Mouse (Mus musculus): ENCODE results near the gene Ier2. TPM values are rescaled to one million over a fixed set of nuclear protein-coding genes. Genes with fewer than 3 reads are reported as not detected.

Gene Ier2
- polyA plus RNA-seq, 1 experiment from 2014 or later: 43.3 TPM

- Histone ChIP-seq H3K36me3 (ENCODE audit: control insufficient read depth, insufficient read depth) (peaks cover 28% of the 10 kb centered on the region), H3K4me1 (ENCODE audit: control insufficient read depth, insufficient read depth, low read length) (peaks cover 27% of the 10 kb centered on the region), H3K9ac (ENCODE audit: low read length) (no peak overlapping the region), H3K9me3 (replicated peaks; ENCODE audit: control insufficient read depth, low read length) (no peaks in the 10 kb centered on the region), H3K27ac (ENCODE audit: low read length) (peak overlapping the region; percentile 78), H3K4me3 (ENCODE audit: low read length) (no peak overlapping the region), H3K4me2 (ENCODE audit: low read depth, low read length) (no peak overlapping the region), H3K27me3 (ENCODE audit: control insufficient read depth, insufficient read depth, low read length) (peaks cover 18% of the 10 kb centered on the region)
- 51% methylated on average over 7 of the region's 7 CpGs for WGBS
- peak; percentile 43 for ATAC-seq (replicated peaks; ENCODE audit: extremely low read depth, insufficient read depth, low FRiP score)
Measured at GRCm38 (mm10) chr8:84699861-84700322, 37.2 kb upstream of the Ier2 start.

GRCm38 (mm10) chr8:84698929-84699401 is 36.3 kb upstream of the Ier2 start:
- H3K4me2 ChIP-seq (ENCODE audit: low read depth, low read length): peak overlapping the region; percentile 19
- no peak overlapping the region for H3K9ac ChIP-seq (ENCODE audit: low read length)
- 67% methylated on average over 9 of the region's 9 CpGs for WGBS
- H3K36me3 ChIP-seq (ENCODE audit: control insufficient read depth, insufficient read depth): peaks cover 28% of the 10 kb centered on the region
- H3K9me3 ChIP-seq (replicated peaks; ENCODE audit: control insufficient read depth, low read length): no peaks in the 10 kb centered on the region
- ATAC-seq (replicated peaks; ENCODE audit: extremely low read depth, insufficient read depth, low FRiP score): no peak
- peaks cover 12% of the 10 kb centered on the region for H3K27me3 ChIP-seq (ENCODE audit: control insufficient read depth, insufficient read depth, low read length)
- H3K27ac ChIP-seq (ENCODE audit: low read length): peak overlapping the region; percentile 65
- H3K4me3 ChIP-seq (ENCODE audit: low read length): no peak overlapping the region
- peaks cover 20% of the 10 kb centered on the region for H3K4me1 ChIP-seq (ENCODE audit: control insufficient read depth, insufficient read depth, low read length)

- Histone ChIP-seq H3K9ac (ENCODE audit: low read length) (no peak overlapping the region), H3K4me2 (ENCODE audit: low read depth, low read length) (no peak overlapping the region), H3K27me3 (ENCODE audit: control insufficient read depth, insufficient read depth, low read length) (peaks cover 7% of the 10 kb centered on the region), H3K36me3 (ENCODE audit: control insufficient read depth, insufficient read depth) (peaks cover 31% of the 10 kb centered on the region), H3K4me3 (ENCODE audit: low read length) (no peak overlapping the region), H3K4me1 (ENCODE audit: control insufficient read depth, insufficient read depth, low read length) (peaks cover 19% of the 10 kb centered on the region), H3K9me3 (replicated peaks; ENCODE audit: control insufficient read depth, low read length) (no peaks in the 10 kb centered on the region), H3K27ac (ENCODE audit: low read length) (no peak overlapping the region; the same call in 1 of the 2 replicates)
- no peak for ATAC-seq (replicated peaks; ENCODE audit: extremely low read depth, insufficient read depth, low FRiP score)
- WGBS: 84% methylated on average over 5 of the region's 5 CpGs
Measured at GRCm38 (mm10) chr8:84698288-84698687, 35.6 kb upstream of the Ier2 start.

- H3K4me3 ChIP-seq (ENCODE audit: low read length): no peak overlapping the region
- 84% methylated on average over 14 of the region's 14 CpGs for WGBS
- no peak overlapping the region for H3K27ac ChIP-seq (ENCODE audit: low read length)
- H3K4me2 ChIP-seq (ENCODE audit: low read depth, low read length): no peak overlapping the region
- ATAC-seq (replicated peaks; ENCODE audit: extremely low read depth, insufficient read depth, low FRiP score): no peak
- peaks cover 19% of the 10 kb centered on the region for H3K4me1 ChIP-seq (ENCODE audit: control insufficient read depth, insufficient read depth, low read length)
- no peaks in the 10 kb centered on the region for H3K9me3 ChIP-seq (replicated peaks; ENCODE audit: control insufficient read depth, low read length)
- H3K9ac ChIP-seq (ENCODE audit: low read length): no peak overlapping the region
- H3K27me3 ChIP-seq (ENCODE audit: control insufficient read depth, insufficient read depth, low read length): peaks cover 3% of the 10 kb centered on the region; the same call in 1 of the 2 replicates
- H3K36me3 ChIP-seq (ENCODE audit: control insufficient read depth, insufficient read depth): peaks cover 35% of the 10 kb centered on the region
Measured at GRCm38 (mm10) chr8:84697166-84698130, 34.8 kb upstream of the Ier2 start.

- WGBS: 89% methylated on average over 6 of the region's 6 CpGs
- ATAC-seq (replicated peaks; ENCODE audit: extremely low read depth, insufficient read depth, low FRiP score): no peak
- H3K27ac ChIP-seq (ENCODE audit: low read length): no peak overlapping the region
- H3K36me3 ChIP-seq (ENCODE audit: control insufficient read depth, insufficient read depth): peaks cover 40% of the 10 kb centered on the region
- peaks cover 10% of the 10 kb centered on the region for H3K4me1 ChIP-seq (ENCODE audit: control insufficient read depth, insufficient read depth, low read length)
- H3K9me3 ChIP-seq (replicated peaks; ENCODE audit: control insufficient read depth, low read length): no peaks in the 10 kb centered on the region
- no peak overlapping the region for H3K9ac ChIP-seq (ENCODE audit: low read length)
- H3K4me3 ChIP-seq (ENCODE audit: low read length): no peak overlapping the region
- no peaks in the 10 kb centered on the region for H3K27me3 ChIP-seq (ENCODE audit: control insufficient read depth, insufficient read depth, low read length)
- no peak overlapping the region for H3K4me2 ChIP-seq (ENCODE audit: low read depth, low read length)
Measured at GRCm38 (mm10) chr8:84695140-84695539, 32.5 kb upstream of the Ier2 start.

- 66% methylated on average over 4 of the region's 4 CpGs for WGBS
- H3K4me1 ChIP-seq (ENCODE audit: control insufficient read depth, insufficient read depth, low read length): peaks cover 10% of the 10 kb centered on the region
- no peak overlapping the region for H3K9ac ChIP-seq (ENCODE audit: low read length)
- no peak overlapping the region for H3K4me3 ChIP-seq (ENCODE audit: low read length)
- no peaks in the 10 kb centered on the region for H3K9me3 ChIP-seq (replicated peaks; ENCODE audit: control insufficient read depth, low read length)
- H3K27ac ChIP-seq (ENCODE audit: low read length): no peak overlapping the region
- H3K36me3 ChIP-seq (ENCODE audit: control insufficient read depth, insufficient read depth): peaks cover 35% of the 10 kb centered on the region
- no peaks in the 10 kb centered on the region for H3K27me3 ChIP-seq (ENCODE audit: control insufficient read depth, insufficient read depth, low read length)
- H3K4me2 ChIP-seq (ENCODE audit: low read depth, low read length): no peak overlapping the region
- no peak for ATAC-seq (replicated peaks; ENCODE audit: extremely low read depth, insufficient read depth, low FRiP score)
Measured at GRCm38 (mm10) chr8:84693332-84693731, 30.7 kb upstream of the Ier2 start.

- H3K4me3 ChIP-seq (ENCODE audit: low read length): peak overlapping the region; percentile 84
- peaks cover 12% of the 10 kb centered on the region for H3K36me3 ChIP-seq (ENCODE audit: control insufficient read depth, insufficient read depth)
- no peaks in the 10 kb centered on the region for H3K27me3 ChIP-seq (ENCODE audit: control insufficient read depth, insufficient read depth, low read length)
- ATAC-seq (replicated peaks; ENCODE audit: extremely low read depth, insufficient read depth, low FRiP score): peak; percentile 81
- H3K27ac ChIP-seq (ENCODE audit: low read length): peak overlapping the region; percentile 67
- H3K4me2 ChIP-seq (ENCODE audit: low read depth, low read length): peak overlapping the region; percentile 95
- WGBS: under 1% methylated on average over 47 of the region's 47 CpGs
- H3K4me1 ChIP-seq (ENCODE audit: control insufficient read depth, insufficient read depth, low read length): peaks cover 31% of the 10 kb centered on the region
- H3K9ac ChIP-seq (ENCODE audit: low read length): peak overlapping the region; percentile 84
- no peaks in the 10 kb centered on the region for H3K9me3 ChIP-seq (replicated peaks; ENCODE audit: control insufficient read depth, low read length)
Measured at GRCm38 (mm10) chr8:84689091-84689915, 26.7 kb upstream of the Ier2 start.

- WGBS: under 1% methylated on average over 37 of the region's 37 CpGs
- peak within 1 kb of the TSS; percentile 99 for H3K9ac ChIP-seq (ENCODE audit: low read length)
- peak within 1 kb of the TSS; percentile 87 for H3K4me2 ChIP-seq (ENCODE audit: low read depth, low read length)
- H3K27me3 ChIP-seq (ENCODE audit: control insufficient read depth, insufficient read depth, low read length): no peaks in the 10 kb centered on the region
- peaks cover 8% of the 10 kb centered on the region for H3K36me3 ChIP-seq (ENCODE audit: control insufficient read depth, insufficient read depth)
- H3K4me3 ChIP-seq (ENCODE audit: low read length): peak within 1 kb of the TSS; percentile 95
- no peaks in the 10 kb centered on the region for H3K9me3 ChIP-seq (replicated peaks; ENCODE audit: control insufficient read depth, low read length)
- H3K4me1 ChIP-seq (ENCODE audit: control insufficient read depth, insufficient read depth, low read length): peaks cover 31% of the 10 kb centered on the region
- peak within 1 kb of the TSS; percentile 89 for H3K27ac ChIP-seq (ENCODE audit: low read length)
- peak; percentile 77 for ATAC-seq (replicated peaks; ENCODE audit: extremely low read depth, insufficient read depth, low FRiP score)
Measured at GRCm38 (mm10) chr8:84687705-84688100, 25.1 kb upstream of the Ier2 start, which contains the start of gene Nacc1. Gene Nacc1, minus strand, starts transcription at chr8:84687862.
